In the genomic region with DNA sequence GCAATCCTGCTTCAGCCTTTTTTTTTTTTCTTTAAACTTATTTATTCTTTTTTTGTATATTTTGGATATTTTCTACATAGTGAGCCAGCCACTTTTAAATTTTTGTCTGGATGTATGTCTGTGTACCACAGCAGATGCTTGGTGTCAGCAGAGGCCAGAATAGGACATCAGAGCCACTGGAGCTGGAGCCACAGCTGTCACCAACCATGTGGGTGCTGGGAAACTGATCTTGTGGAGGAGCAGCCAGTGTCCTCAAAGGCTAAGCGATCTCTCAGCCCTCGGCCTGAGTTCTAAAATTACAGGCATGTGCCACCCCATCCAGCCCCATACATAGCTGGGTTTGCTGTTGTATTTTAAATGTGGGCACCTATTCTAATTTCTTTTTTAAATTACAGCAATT, we compare ENCODE assay signal across 33 mouse cellular contexts. TPM values are rescaled to one million over a fixed set of nuclear protein-coding genes. Genes with fewer than 3 reads are reported as not detected.
"Had no signal": no experiment of that assay in that cellular context is flagged by ENCODE, and none has a peak within 500 bp of the region (broad histone marks: within the 10 kb centered on the region; RNA-seq: fewer than 3 reads in every experiment).

No protein-coding gene starts in this region.

- H3K36me3 ChIP-seq: heart, embryonic 13.5 days; heart, embryonic 15.5 days; hindbrain, embryonic 10.5 days; hindbrain, embryonic 12.5 days; intestine, embryonic 15.5 days; limb, embryonic 10.5 days; limb, embryonic 12.5 days had no signal

- H3K4me3 ChIP-seq: heart, adult 2 months; heart, embryonic 13.5 days; heart, embryonic 15.5 days; hindbrain, embryonic 10.5 days; hindbrain, embryonic 12.5 days; intestine, embryonic 15.5 days; layer of hippocampus, adult 2 months; left cerebral cortex, adult 2 months; limb, embryonic 10.5 days; limb, embryonic 12.5 days; liver, embryonic 13.5 days; liver, embryonic 15.5 days had no signal

- H3K4me2 ChIP-seq: heart, embryonic 11.5 days; heart, embryonic 13.5 days; heart, embryonic 15.5 days; hindbrain, embryonic 12.5 days; hindbrain, embryonic 14.5 days; intestine, embryonic 15.5 days; limb, embryonic 12.5 days; liver, embryonic 11.5 days; liver, embryonic 13.5 days; liver, embryonic 15.5 days had no signal

- H3K27ac ChIP-seq: heart, adult 2 months; heart, embryonic 13.5 days; heart, embryonic 15.5 days; hindbrain, embryonic 10.5 days; hindbrain, embryonic 12.5 days; hindbrain, embryonic 14.5 days; intestine, embryonic 15.5 days; layer of hippocampus, adult 2 months; left cerebral cortex, adult 2 months; limb, embryonic 10.5 days; limb, embryonic 12.5 days; liver, embryonic 13.5 days; liver, embryonic 15.5 days had no signal

- DNase-seq: forebrain, postnatal 0 days; heart, adult 11 months; heart, adult 2 months; heart, postnatal 14 days; heart, postnatal 4 days; kidney, adult 18-20 months; kidney, adult 8-10 months; kidney, postnatal 10 days; kidney, postnatal 25 days; liver; liver, embryonic 13.5 days had no signal

- H3K27me3 ChIP-seq: heart, embryonic 15.5 days; intestine, embryonic 15.5 days; liver, embryonic 13.5 days; liver, embryonic 15.5 days had no signal

RNA-seq across cellular contexts. Expression of gene Gm5737, which starts 27.6 kb away (rescaled TPM):
- total RNA-seq: forebrain, postnatal 0 days; heart, postnatal 4 days; layer of hippocampus, postnatal 25 days; left cerebral cortex, postnatal 36 days had no signal
- polyA plus RNA-seq: heart, embryonic 11.5 days; heart, embryonic 13.5 days; heart, embryonic 15.5 days; heart, postnatal 0 days; hindbrain, embryonic 10.5 days; hindbrain, embryonic 12.5 days; hindbrain, embryonic 14.5 days; inflammation-experienced regulatory T-cells, adult 6 months; intestine, embryonic 15.5 days; intestine, postnatal 0 days; kidney, embryonic 14.5 days; kidney, embryonic 16.5 days; large intestine, adult 2 months; limb, embryonic 10.5 days; limb, embryonic 12.5 days; limb, embryonic 14.5 days; liver, embryonic 11.5 days; liver, embryonic 13.5 days; liver, embryonic 15.5 days had no signal
